Mouse (Mus musculus) C2C12 (cell line): ENCODE data around the gene Mlst8.

Experiments used
- CEBPB ChIP-seq: IDR thresholded peaks from one replicate; pipeline ENCODE4 v1.6.1; 2011; ENCODE audit warnings: low read depth, mild to moderate bottlenecking, control low read depth, moderate library complexity
- CTCF ChIP-seq: IDR thresholded peaks from one replicate; pipeline ENCODE4 v1.5.1; 2011; ENCODE audit not compliant: control insufficient read depth, insufficient read depth, insufficient read length
- USF1 ChIP-seq: IDR thresholded peaks from one replicate; pipeline ENCODE4 v1.6.1; 2011; ENCODE audit warnings: low read depth, mild to moderate bottlenecking, control low read depth, moderate library complexity

DNA sequence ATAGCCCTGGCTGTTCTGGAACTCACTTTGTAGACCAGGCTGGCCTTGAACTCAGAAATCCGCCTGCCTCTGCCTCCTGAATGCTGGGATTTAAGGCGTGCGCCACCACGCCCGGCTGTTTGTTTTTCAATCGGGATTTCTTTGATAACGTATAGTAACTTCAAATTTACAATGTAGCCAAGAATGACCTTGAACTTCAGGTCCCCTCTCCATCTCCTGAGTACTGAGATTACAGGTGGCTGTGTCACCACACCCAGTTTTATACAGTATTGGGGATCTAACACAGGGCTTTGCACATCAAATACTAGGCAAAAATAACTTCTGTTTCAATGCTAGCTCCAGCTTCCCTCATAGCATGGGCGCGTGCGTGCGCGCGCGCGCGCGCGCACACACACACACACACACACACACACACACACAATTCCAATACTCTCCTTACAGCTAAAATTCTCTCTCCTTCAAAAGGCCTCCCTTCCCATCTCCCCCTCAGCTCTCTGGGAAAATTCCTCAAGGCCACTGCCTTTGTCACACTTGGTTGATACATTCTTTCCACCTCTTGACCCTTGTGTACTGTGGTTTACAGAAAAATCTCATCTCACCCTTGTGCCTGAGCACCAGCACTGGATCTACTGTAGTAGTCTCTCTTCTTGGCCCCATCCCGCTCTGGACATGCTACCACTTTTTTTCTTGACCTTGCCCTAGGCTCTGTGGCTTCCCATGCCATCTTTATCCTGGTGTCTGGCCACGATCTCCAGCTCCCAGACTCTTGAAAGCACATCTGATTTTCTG is 2.3 kb upstream of the Mlst8 start:
- TF ChIP-seq CTCF (no peak), USF1 (no peak), CEBPB (no peak)
